Mouse (Mus musculus): Measurements from ENCODE around the gene Ninj1.

Ninj1 gene

DNA sequence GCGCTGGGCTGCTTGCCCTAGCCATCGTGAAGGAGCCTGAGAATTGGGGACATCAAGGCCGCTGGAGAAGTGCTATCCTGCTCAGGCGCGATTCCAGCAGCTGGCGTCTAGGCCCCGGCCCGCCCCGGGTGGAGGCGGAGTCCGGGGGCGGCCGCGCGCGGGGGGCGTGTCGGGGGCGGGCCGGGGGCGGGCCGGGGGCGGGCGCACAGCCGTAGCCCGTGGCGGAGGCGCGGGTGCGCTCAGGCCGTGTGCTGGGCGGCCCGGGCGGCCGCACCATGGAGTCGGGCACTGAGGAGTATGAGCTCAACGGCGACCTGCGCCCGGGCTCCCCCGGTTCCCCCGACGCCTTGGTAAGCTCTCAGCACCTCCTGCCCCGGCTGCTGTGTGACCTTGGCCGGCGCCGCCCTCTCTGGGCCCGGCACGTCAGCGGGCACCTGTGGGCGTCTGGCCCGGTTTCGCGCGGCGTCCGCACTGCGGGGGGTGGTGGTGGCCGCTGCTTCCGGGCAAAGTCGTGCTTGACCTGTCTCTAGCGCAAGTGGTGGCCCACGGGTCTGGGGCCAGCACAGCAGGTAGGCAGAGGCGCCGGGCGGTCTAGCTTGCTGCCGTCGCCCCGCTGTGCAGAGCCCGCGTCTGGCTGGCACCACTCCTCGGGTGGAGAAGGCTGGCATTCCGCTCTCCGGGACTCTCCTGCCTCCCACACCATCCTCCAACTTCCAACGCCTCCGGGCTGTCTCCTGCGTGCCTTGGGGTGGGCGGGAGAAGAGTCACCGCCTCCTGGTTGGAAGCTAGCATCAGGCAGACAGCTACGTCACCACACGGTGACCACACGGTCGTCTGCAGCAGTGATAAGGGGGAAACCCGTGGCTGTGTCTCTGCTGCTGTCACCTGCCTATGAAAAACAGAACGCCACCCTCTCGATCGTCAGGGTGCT is at the start of gene Ninj1:
Ninj1 (plus strand) TSS at position 198 of the 931 bp plus-strand sequence.
- DNase-seq (ENCODE audit: low read depth, low spot score), result peak; percentile 93

- no peak for DNase-seq (ENCODE audit: low read depth, low spot score)
These were observed 46.7 kb upstream of the Ninj1 start for GRCm38 (mm10) chr13:49140567-49140966.

- no peak for DNase-seq (ENCODE audit: low read depth, low spot score)
These were observed 44.9 kb upstream of the Ninj1 start for GRCm38 (mm10) chr13:49142396-49142795.

DNA sequence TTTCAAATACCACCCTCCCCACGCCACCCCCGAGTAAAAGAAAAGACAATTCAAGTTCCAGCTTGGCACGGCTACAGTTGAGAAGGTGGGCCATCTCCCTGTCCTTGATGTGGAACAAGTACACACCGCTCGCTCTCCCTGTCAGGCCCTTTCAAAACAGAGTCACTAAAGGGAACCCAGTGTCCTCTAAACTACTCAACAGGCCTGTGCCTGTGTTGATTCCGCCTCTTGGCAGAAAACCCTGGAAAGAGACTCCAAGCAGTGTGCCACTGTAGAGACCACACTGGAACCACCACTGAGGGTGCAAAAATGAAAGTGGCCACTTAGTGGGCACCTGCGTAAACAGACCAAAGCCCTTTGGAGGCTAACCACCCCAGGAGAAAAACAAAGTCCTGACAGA is 44.0 kb upstream of the Ninj1 start:
- DNase-seq (ENCODE audit: low read depth, low spot score), result no peak

- DNase-seq (ENCODE audit: low read depth, low spot score), result no peak
These were observed 42.8 kb upstream of the Ninj1 start for GRCm38 (mm10) chr13:49144451-49144850.

GRCm38 (mm10) chr13:49145396-49145795 is 41.9 kb upstream of the Ninj1 start:
- no peak for DNase-seq (ENCODE audit: low read depth, low spot score)

DNA sequence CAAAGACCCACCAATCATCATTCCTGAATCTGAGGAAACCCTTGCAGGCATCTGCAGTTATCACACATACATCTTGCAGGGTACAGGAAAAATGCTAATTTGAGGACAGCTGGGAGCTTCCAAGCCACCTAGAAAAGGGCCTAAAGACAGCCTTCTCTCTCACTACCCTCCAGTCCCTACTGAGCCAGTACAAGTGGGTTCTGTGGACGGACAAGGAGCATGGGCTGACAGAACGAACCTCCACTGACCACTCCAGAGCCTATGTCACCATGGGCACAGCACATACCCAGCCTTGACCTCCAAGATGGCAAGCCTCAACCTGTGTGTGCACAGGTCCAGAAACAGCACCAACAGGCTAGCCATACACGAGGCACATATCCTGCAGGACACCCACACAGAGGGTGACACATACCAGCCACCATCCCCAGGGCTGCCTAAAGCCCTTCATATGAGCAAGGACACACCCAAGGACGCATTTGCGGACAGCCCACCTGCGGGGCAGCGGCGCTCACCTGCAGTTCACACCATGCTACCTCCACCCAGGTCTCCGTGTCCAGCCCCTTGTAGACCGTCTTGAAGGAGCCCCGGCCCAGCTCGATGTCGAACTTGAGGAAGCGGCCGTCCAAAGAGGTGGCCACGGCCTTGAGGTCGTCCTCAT is 41.1 kb upstream of the Ninj1 start:
- peak; percentile 8 for DNase-seq (ENCODE audit: low read depth, low spot score)

GRCm38 (mm10) chr13:49146698-49147006 is 40.6 kb upstream of the Ninj1 start:
- no peak for DNase-seq (ENCODE audit: low read depth, low spot score)

DNA sequence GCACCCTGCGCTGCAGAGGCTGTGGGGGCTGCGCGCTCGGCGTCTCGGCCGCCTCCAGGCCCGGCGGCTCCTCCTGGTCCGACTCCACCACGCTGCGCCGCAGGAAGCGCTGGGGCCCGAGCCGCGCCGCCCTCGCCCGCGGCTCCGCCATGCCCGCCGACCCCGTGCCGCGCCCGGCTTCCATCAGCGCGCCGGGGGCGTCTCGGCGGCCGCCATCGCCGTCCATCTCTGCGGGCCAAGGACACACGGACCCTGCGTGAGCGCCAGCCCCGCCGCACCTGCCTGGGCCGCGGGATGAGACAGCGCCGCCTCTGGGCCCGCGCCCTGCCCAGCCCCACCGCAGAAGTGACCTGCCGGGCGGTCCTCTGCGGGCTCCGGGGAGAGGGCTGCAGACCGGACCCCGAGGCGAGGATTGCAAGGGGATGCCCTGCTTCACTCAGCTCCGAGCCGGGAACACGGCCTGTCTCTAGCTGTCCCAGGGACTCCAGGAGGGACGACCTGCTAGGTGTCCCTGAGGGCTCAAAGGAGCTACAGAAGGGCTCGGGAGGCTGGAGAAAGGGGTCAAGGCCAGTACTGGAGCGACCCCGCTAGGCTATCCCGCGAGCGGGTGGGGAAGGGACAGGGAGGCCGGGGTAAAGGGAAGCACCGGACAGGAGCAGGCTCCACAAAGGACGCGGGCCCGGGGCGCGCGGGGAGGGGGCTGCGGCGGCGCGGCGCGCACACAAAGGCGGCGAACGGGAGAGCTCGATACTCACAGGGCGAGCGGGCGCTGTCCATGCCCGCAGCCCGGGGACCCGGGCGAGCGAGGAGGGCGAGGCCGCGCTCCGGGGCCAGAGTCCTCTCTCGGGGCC is 40.1 kb upstream of the Ninj1 start:
- peak; percentile 10 for DNase-seq (ENCODE audit: low read depth, low spot score)

DNA sequence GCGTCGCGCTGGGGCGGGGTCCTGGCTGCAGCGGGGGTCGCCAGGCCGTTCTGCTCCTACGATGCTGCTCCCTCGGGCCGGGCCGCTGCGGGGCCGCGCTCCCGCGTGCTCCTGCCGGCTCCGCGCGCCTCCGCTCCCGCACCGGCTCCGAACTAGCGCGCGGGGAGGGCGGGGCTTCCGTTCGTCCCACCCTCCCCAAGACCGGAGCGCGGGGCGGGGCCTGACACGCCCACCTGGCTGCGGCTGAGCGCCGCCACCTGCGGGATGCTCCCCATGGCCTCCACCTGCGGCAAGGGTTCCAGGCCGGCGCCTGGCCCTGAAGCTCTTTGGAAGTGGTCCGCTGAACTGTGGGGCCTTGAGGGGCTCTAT is 39.4 kb upstream of the Ninj1 start, which contains the start of gene Wnk2:
Wnk2 (minus strand) TSS at position 157 of the 369 bp plus-strand sequence.
- DNase-seq (ENCODE audit: low read depth, low spot score), result peak; percentile 64

DNA sequence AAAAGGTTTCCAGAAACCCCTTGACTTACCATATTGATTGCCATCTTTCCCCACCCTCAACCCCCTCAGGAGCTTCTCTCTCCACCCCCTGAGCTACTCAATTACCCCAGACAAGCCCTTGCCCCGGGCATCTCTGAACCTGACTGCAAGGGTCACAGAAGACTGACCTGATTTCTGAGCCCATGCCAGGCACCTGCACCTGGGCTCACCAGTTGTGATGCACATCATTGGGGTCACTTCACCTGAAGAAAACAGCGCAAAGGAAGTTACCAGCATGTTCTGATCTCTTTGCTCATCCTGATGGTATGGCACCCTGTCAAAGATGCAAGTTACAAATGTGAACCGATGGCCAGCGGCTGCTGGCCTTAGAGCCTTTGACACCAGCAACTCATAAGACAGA is 38.6 kb upstream of the Ninj1 start:
- no peak for DNase-seq (ENCODE audit: low read depth, low spot score)

DNA sequence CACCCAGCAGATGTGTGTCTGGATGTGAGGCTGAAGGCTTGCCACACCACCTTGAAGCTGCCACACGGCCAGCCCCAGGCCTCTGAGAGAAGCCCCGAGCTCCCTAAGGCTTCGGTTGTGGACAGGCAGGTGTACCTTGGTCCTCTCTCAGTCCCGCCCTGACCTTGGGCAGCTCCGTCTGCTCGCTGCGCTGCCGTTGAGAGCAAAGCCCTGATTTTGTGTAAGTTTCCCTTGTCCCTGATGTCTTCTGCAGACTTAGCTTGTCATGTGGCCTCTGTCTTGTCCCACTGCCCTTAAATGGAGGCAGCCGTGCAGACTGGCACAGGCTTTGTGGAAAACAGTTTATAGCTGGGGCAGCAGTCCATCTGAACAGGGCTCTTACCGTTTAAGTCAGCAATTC is 33.3 kb upstream of the Ninj1 start:
- DNase-seq (ENCODE audit: low read depth, low spot score), result no peak

DNA sequence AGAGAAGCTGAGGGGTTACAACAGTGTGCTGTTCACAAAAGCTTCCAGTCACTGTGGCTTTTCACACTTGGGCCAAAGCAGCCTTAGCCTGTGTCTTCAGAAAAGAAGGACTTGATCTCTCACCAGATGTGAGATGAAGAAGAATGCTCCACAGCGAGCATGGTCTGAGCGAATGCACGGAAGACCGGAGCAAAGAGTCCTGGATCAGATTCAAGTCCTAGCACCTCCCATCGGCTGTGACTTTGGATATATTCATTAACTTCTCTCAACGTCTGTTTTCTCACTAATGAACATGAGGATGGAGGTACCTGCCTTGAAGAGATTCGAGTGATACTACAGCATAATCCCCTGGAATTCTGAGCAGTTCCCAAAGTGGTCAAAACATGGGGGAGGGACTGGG is 32.7 kb upstream of the Ninj1 start:
- DNase-seq (ENCODE audit: low read depth, low spot score), result no peak

- DNase-seq (ENCODE audit: low read depth, low spot score), result no peak
These were observed 30.6 kb upstream of the Ninj1 start for GRCm38 (mm10) chr13:49156645-49157044.

GRCm38 (mm10) chr13:49158040-49158713 is 29.1 kb upstream of the Ninj1 start:
- DNase-seq (ENCODE audit: low read depth, low spot score), result no peak

DNA sequence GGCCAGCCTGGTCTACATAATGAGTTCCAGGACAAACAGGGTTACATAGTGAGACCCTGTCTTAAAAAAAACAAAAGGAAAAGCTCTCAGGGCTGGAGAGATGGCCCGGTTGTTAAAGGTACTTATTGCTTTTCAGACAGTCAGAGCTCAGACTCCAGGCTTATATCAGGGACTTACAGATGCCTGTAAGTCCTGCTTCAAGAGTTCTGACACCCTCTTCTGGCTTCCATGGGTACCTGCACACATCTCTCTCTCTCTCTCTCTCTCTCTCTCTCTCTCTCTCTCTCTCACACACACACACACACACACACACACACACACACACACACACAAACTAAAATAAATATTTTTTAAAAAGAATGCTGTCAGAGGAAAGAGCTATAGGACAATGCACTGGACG is 26.0 kb upstream of the Ninj1 start:
- no peak for DNase-seq (ENCODE audit: low read depth, low spot score)

- no peak for DNase-seq (ENCODE audit: low read depth, low spot score)
These were observed 24.6 kb upstream of the Ninj1 start for GRCm38 (mm10) chr13:49162722-49163121.

DNA sequence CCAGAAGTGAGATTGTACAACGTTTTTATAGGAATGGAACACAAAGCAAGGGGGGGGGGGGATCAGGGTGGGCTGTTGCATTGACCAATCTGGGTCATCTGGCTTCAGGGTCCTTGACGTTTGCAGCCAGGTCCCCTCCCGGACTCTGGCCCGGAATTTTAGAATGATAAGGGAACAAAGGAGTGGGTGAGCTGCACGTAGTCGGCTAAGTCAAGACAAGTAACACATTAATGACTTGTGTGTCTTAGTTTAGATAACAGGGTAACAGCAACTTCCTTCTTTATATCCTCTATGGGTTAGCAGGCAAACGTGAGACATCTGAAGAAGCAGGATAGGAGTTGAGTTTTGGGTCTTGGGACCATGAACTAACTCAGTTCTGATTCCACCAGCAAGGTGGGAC is 23.6 kb upstream of the Ninj1 start:
- DNase-seq (ENCODE audit: low read depth, low spot score), result no peak

DNA sequence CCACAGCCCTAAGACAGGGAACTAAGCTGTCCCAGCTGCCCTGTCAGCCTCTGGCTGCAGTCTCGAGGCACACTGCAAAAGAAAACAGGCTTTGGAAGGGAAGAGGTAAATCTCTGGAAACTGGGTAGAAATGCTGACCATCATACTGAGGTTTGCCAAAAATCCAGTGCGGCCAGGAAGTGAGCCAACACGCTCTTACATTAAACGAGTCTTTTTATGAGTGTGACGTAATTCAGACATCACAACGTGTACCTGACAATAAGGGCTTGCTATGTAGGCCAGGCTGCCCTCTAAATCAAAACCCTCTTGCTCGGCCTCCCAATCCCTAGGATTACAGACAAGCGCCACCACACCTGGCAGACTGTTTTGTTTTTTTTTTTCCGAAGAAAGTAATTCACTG is 20.2 kb upstream of the Ninj1 start:
- no peak for DNase-seq (ENCODE audit: low read depth, low spot score)

GRCm38 (mm10) chr13:49169448-49170207 is 17.7 kb upstream of the Ninj1 start:
- peak; percentile 53 for DNase-seq (ENCODE audit: low read depth, low spot score)

DNA sequence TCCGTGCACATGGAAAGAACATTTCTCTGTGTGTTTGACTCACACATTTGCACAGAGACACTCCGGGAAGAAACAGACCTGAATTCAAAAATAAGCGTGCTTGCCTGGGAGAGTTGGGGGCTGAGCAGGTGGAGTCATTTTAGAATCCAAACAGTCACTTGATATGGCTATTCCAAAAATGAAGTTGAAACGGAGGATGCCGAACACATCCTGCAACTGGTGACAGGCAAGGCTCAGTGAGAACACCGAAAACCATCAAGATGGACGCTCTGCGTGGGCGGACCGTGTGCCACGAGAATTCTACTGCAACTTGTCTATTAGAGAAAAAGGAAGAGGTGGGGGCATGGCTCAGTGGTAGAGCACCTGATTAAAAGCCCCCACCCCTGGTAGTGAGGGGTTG is 16.7 kb upstream of the Ninj1 start:
- DNase-seq (ENCODE audit: low read depth, low spot score), result no peak

All from CD4-positive helper T cell, adult 2 months (primary cell).